Mouse (Mus musculus) bone marrow, adult 2 months (tissue): ENCODE results near the gene Ly6c2.
A peak's percentile ranks its signal among the peaks of the same experiment; 100 is the strongest.
"Not testable (repeated sequence)": the region's sequence is repeated elsewhere in the genome, so short reads cannot be mapped to it uniquely, and the experiment has no call there.

Source experiments
- CTCF ChIP-seq: fragments of 200-500 bp; IDR thresholded peaks from 2 replicates; pipeline ENCODE4 v1.5.1; 2011; ENCODE audit warnings: low read length, control low read depth; ENCODE audit not compliant: control insufficient read depth, insufficient read depth
- POLR2A ChIP-seq: fragments of 200-500 bp; IDR thresholded peaks from 2 replicates; pipeline ENCODE4 v1.6.1; 2011; ENCODE audit warnings: low read depth, mild to moderate bottlenecking, control low read depth, low read length, borderline replicate concordance; ENCODE audit not compliant: control insufficient read depth

DNA sequence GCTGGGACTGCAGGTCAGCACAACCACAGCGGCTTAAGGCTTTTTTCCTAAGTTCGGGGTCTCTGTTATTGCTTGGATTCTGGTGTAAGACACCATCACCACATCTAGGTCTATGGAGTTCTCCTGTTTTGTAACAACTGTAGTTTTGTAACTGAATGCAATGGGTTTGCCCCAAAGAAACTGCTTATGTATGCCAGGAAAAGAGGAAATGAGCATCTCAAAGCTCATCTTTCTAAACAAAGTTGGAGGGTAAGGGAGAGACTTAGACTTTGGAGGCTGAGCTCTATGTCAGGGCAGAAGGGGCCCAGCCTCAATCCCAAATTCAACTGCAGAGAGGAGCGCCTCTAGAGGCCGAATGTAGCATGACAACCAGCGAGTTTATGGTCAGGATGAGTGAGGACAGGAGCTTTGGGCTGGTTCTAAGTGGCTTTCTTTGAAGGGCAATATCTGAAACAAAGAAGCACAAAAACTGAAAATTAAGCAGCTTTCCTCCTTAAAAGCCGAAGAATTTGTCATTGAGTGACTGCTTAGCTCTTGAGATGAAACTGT lies 30.1 kb upstream of the Ly6c2 start:
- TF ChIP-seq POLR2A, result not testable (repeated sequence)
- peak; percentile 49 for TF ChIP-seq CTCF
